Mouse (Mus musculus) G1E (cell line): ENCODE data around the gene Sptbn4. TPM values are rescaled to one million over a fixed set of nuclear protein-coding genes. Genes with fewer than 3 reads are reported as not detected.
A peak's percentile ranks its signal among the peaks of the same experiment; 100 is the strongest.

Experiments used
- ATAC-seq: 2 replicates; pipeline ENCODE4 v1.8.0; 2016; ENCODE audit warnings: mild to moderate bottlenecking; ENCODE audit not compliant: insufficient number of reproducible peaks, poor library complexity, low FRiP score, severe bottlenecking; ENCODE audit errors: extremely low read depth
- DNase-seq: peaks from one replicate; pipeline ENCODE4 v3.0.0; 2012; ENCODE audit warnings: low spot score
- H3K27me3 ChIP-seq: 2 replicates; pipeline ENCODE4 v1.6.1; 2012; ENCODE audit warnings: mild to moderate bottlenecking, low read length, inconsistent platforms; ENCODE audit not compliant: insufficient read depth
- H3K36me3 ChIP-seq: replicated peaks from 2 replicates; pipeline ENCODE3; 2012; ENCODE audit warnings: mild to moderate bottlenecking, inconsistent platforms
- H3K4me1 ChIP-seq: 2 replicates; pipeline ENCODE4 v1.6.1; 2012; ENCODE audit warnings: low read depth, low read length, inconsistent platforms, mixed read lengths; ENCODE audit not compliant: insufficient read depth
- H3K4me3 ChIP-seq: 2 replicates; pipeline ENCODE4 v1.5.1; 2012; ENCODE audit warnings: low read depth, mild to moderate bottlenecking, inconsistent platforms, low read length, moderate library complexity, mixed read lengths
- H3K9me3 ChIP-seq: replicated peaks from 2 replicates; pipeline ENCODE4 v1.6.1; 2012; ENCODE audit warnings: inconsistent platforms
- CTCF ChIP-seq: IDR thresholded peaks from 2 replicates; pipeline ENCODE4 v1.5.1; 2012; ENCODE audit warnings: low read depth, low read length, inconsistent platforms, mixed read lengths
- GATA1 ChIP-seq: IDR thresholded peaks from 2 replicates; pipeline ENCODE4 v1.6.1; 2012; ENCODE audit warnings: borderline replicate concordance, low read length, inconsistent platforms, mixed read lengths
- GATA2 ChIP-seq: IDR thresholded peaks from 2 replicates; pipeline ENCODE4 v1.6.1; 2012; ENCODE audit warnings: low read depth, low read length, inconsistent platforms, borderline replicate concordance
- POLR2AphosphoS5 ChIP-seq: IDR thresholded peaks from 2 replicates; pipeline ENCODE4 v1.6.1; 2012; ENCODE audit warnings: low read depth, low read length, inconsistent platforms; ENCODE audit not compliant: insufficient replicate concordance
- TAL1 ChIP-seq: conservative IDR thresholded peaks from 2 replicates; pipeline ENCODE4 v1.6.1; 2012; ENCODE audit warnings: low read depth, low read length, inconsistent platforms, mixed read lengths
- polyA plus RNA-seq: library from polyadenylated mRNA; stranded (reverse); fragments of >175 nt; gene quantifications from 2 replicates; pipeline ENCODE4 v1.2.3, GENCODE M21; 2012
- total RNA-seq, 2 experiments: library from RNA; stranded (forward) in 1 of 2; stranded (reverse) in 1 of 2; fragments of 200-1000 nt in 1 of 2; fragments of >200 nt in 1 of 2; fragmentation: Nextera tagmentation in 1 of 2; gene quantifications; 2 replicates each; pipeline ENCODE4 v1.2.3; 2014 to 2017

The Sptbn4 gene
- total and polyA plus RNA-seq, 3 experiments = 0.91 to 2.9 (median 1.2) TPM

DNA sequence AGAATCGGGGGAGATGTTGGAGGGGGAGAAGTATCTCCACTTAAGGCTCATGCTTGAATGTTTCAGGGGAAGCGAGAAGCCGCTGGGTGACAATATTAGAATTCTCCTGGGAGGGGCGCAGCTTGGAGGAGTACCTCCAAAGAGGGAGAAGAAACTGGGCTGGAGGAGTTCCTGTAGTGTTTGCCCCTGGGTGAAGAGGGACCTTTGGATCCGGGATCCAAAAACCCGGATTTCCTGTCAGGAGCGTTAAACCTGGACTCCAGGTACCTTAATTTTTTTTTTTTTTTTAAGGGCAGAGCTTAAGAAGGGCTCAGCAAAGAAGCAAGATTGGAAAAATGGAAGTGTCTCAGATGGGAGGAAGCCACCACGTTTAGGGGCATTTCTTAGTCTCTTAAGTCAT, 115.6 kb downstream of the Sptbn4 start:
- H3K27me3 ChIP-seq = peaks cover 78% of the 10 kb centered on the region
- peaks cover 83% of the 10 kb centered on the region for H3K4me1 ChIP-seq
- TF ChIP-seq TAL1 (no peak), GATA1 (no peak), GATA2 (no peak), POLR2AphosphoS5 (no peak), CTCF (no peak)
- no peaks in the 10 kb centered on the region for H3K36me3 ChIP-seq
- no peaks in the 10 kb centered on the region for H3K9me3 ChIP-seq
- DNase-seq (no peak), ATAC-seq (no peak)
- H3K4me3 ChIP-seq = peak overlapping the region; percentile 67; the same call in 1 of the 2 replicates

- Histone ChIP-seq H3K36me3 (no peaks in the 10 kb centered on the region), H3K9me3 (no peaks in the 10 kb centered on the region), H3K4me3 (peak overlapping the region; percentile 71; the same call in 1 of the 2 replicates), H3K4me1 (peaks cover 79% of the 10 kb centered on the region), H3K27me3 (peaks cover 78% of the 10 kb centered on the region)
- ATAC-seq = no peak
- DNase-seq = no peak
- TF ChIP-seq POLR2AphosphoS5 (no peak), TAL1 (no peak), GATA2 (no peak), GATA1 (no peak), CTCF (no peak)
Observed at GRCm38 (mm10) chr7:27331541-27331851, 116.0 kb downstream of the Sptbn4 start.

- no peaks in the 10 kb centered on the region for H3K36me3 ChIP-seq
- no peaks in the 10 kb centered on the region for H3K9me3 ChIP-seq
- DNase-seq = peak; percentile 94
- ATAC-seq = peak; percentile 81
- TF ChIP-seq TAL1 (no peak), GATA2 (no peak), POLR2AphosphoS5 (no peak), CTCF (no peak), GATA1 (no peak)
- peaks cover 73% of the 10 kb centered on the region for H3K4me1 ChIP-seq
- H3K27me3 ChIP-seq = peaks cover 78% of the 10 kb centered on the region
- peak overlapping the region; percentile 71 for H3K4me3 ChIP-seq
Observed at GRCm38 (mm10) chr7:27330709-27331540, 116.6 kb downstream of the Sptbn4 start.

GRCm38 (mm10) chr7:27329981-27330380, 117.5 kb downstream of the Sptbn4 start:
- DNase-seq = no peak
- H3K4me3 ChIP-seq = peak overlapping the region; percentile 71
- H3K36me3 ChIP-seq = no peaks in the 10 kb centered on the region
- H3K4me1 ChIP-seq = peaks cover 69% of the 10 kb centered on the region
- no peak for ATAC-seq
- H3K27me3 ChIP-seq = peaks cover 80% of the 10 kb centered on the region
- TF ChIP-seq GATA2 (no peak), POLR2AphosphoS5 (no peak), TAL1 (no peak), GATA1 (no peak), CTCF (no peak)
- H3K9me3 ChIP-seq = no peaks in the 10 kb centered on the region

DNA sequence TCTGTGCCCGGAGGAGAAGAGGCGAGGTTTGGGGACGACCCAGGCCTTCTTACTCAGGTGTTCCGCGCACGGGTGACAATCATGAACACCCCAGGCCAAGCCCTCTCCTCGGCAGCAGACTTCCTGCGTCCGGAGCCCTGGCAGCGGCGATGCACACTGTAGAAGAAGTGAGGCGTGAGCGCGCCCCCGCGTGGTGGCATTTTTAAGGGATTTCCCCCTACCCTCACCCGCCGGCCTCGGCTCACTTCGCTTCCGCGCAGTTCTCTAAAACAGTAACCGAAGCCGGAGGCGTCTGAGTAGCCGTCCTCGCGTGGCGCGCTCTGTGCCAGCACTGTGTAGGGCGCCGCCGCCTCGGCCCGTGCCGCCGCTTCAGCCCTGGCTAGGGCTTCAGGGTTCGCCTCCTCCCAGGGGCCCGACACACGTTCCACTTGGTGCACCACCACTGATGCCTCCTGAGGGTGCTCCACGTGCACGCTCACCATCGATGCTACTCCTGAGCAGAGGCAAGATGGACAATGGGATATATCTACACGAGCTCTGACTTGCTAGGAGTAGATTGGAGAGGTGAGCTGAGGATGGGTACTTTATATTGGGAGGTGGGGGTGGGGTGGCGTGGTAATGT, 118.0 kb downstream of the Sptbn4 start:
- Histone ChIP-seq H3K4me3 (peak overlapping the region; percentile 64; the same call in 1 of the 2 replicates), H3K9me3 (no peaks in the 10 kb centered on the region), H3K27me3 (peaks cover 79% of the 10 kb centered on the region), H3K36me3 (no peaks in the 10 kb centered on the region), H3K4me1 (peaks cover 64% of the 10 kb centered on the region)
- DNase-seq (no peak), ATAC-seq (no peak)
- TF ChIP-seq GATA1 = no peak
- TF ChIP-seq TAL1 = no peak
- no peak for TF ChIP-seq POLR2AphosphoS5
- no peak for TF ChIP-seq CTCF
- TF ChIP-seq GATA2 = no peak

GRCm38 (mm10) chr7:27328648-27329047, 118.8 kb downstream of the Sptbn4 start:
- H3K4me3 ChIP-seq = no peak overlapping the region
- DNase-seq (no peak), ATAC-seq (no peak)
- H3K27me3 ChIP-seq = peaks cover 77% of the 10 kb centered on the region
- H3K9me3 ChIP-seq = no peaks in the 10 kb centered on the region
- peaks cover 57% of the 10 kb centered on the region for H3K4me1 ChIP-seq
- no peaks in the 10 kb centered on the region for H3K36me3 ChIP-seq
- no peak for TF ChIP-seq TAL1
